Mouse (Mus musculus) testis, postnatal 10 days (tissue): ENCODE results near the gene Gm5108.

Experiments used
- DNase-seq: peaks from one replicate; pipeline ENCODE4 v3.0.0; 2021; ENCODE audit warnings: low spot score

Gm5108 gene

DNA sequence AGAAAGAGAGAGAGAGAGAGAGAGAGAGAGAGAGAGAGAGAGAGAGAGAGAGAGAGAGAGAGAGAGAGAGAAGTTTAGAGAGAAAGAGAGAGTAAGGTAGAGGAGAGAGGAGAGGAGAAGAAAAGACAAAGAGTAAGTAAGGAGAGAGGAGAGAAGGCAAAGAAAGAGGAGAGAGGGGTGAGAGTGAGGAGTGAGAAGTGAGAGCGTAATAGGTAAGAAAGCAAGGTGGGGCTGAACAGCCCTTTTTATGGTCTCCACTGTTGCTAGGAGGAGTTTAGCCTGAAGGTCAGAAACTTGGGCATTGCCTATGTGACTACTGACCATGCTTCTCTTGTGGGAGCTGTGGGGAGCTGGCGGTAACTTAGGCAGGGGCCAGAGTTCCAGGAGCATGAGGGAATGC, at the start of gene Gm5108:
TSS of gene Gm5108 (plus strand) at position 301 of the 400 bp plus-strand sequence.
- DNase-seq: no peak

- no peak for DNase-seq
Observed at GRCm38 (mm10) chr5:67898921-67899320, 42.5 kb upstream of the Gm5108 start.

DNA sequence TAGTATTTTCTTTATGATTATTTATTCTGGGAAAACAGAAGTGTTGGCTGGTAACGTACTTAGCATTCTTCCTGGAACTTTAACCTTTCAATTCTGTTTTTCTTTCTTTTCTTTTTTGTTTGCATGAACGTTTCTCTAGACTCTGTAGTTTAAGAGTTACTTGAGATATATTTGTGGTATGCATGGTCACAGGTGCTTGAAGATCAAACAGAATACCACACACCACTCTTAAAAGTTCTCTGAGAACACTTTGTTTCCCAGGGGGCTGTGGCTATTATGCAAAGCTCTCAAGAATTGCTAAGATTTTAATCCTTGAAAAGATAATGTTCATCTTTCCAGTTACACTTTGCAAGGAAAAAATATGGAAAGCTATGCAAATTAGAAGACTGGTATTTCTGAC, 36.9 kb upstream of the Gm5108 start:
- no peak for DNase-seq

- no peak for DNase-seq
Observed at GRCm38 (mm10) chr5:67930584-67930983, 10.9 kb upstream of the Gm5108 start.

DNA sequence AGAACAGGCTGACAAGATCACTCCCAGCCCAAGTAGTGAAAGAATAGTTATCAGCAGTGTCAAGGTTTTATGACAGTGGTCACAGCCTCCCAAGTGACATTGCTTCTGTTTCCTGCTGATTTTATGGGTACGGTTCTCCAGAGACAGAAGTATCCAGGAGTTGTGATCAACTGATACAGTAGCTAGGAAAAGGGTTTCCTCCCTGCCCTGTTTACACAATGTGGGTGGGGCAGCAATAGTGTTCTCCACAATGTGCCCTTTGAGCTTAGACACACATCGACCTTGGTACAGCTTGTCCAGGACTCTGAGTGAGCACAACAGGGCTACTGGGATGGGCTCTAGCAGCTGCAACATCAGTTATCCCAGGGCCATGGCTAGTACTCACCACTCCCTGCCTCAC, 9.8 kb upstream of the Gm5108 start:
- DNase-seq: no peak

DNA sequence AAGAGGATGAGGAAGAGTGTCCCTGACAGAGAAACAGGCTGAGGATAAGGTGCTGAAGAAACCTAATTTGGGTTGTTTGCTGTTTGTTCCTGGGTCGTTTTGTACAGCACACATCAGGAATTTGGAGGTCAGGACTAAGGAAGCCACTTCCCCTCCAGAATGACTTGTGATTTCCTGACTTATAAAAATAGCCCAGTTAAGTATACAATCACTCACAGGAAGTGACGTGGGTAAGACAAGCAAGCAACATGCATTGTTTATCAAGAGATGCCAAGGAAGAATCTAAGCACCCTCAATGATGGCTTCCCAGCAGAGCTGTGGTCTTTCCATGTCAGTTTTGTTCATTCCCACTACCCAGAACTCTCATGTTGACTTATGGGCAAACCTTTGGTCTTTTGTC, 1.7 kb downstream of the Gm5108 start:
- DNase-seq: no peak

GRCm38 (mm10) chr5:67944074-67944785, 2.8 kb downstream of the Gm5108 start:
- DNase-seq: no peak

DNA sequence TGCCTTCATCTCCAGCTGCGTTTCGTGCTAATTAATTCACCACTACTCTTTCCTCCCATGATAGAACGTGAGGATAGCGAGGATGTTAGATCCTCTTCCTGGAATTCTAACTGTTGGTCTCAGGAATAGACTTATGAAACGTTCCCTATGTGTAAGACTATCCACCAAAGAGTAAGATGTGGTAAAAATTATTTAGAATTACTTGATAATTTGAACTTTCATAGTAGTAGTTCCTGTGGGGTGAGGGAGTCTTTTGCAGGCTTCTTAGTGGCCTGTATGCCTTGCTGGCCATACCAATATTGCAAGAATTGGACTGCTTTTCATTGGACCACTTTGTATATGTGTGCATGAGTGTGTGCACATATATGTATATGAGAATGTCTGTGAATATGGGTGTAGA, 4.9 kb downstream of the Gm5108 start, which contains the start of gene Gm21905:
TSS of gene Gm21905 (minus strand) at position 101 of the 400 bp plus-strand sequence.
- no peak for DNase-seq

GRCm38 (mm10) chr5:67947006-67947405, 5.5 kb downstream of the Gm5108 start:
- no peak for DNase-seq

- DNase-seq: no peak
Observed at GRCm38 (mm10) chr5:67948074-67948473, 6.6 kb downstream of the Gm5108 start.

DNA sequence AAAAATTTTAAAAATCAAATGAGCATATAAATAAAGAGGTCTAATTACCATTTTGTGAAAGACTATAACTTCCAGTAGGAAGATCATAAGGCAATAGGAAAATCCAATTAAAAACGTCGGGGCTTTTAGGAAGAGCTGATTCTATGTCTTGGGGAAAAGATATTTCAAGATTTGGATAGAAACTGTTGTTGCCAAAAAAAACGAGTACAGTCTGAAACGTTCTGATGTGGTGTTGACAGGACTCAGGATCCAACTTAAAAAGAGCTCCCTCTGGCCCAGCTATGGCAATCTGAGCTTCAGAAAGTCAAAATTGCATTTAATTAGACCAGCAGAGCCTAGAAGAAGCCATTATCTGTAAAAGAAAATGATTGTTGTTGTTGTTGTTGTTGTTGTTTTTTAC, 12.6 kb downstream of the Gm5108 start:
- DNase-seq: no peak

GRCm38 (mm10) chr5:67955486-67955885, 14.0 kb downstream of the Gm5108 start:
- DNase-seq: no peak

- DNase-seq: no peak
Observed at GRCm38 (mm10) chr5:67961708-67962629, 20.5 kb downstream of the Gm5108 start.

GRCm38 (mm10) chr5:67969536-67969935, 28.1 kb downstream of the Gm5108 start:
- DNase-seq: no peak

DNA sequence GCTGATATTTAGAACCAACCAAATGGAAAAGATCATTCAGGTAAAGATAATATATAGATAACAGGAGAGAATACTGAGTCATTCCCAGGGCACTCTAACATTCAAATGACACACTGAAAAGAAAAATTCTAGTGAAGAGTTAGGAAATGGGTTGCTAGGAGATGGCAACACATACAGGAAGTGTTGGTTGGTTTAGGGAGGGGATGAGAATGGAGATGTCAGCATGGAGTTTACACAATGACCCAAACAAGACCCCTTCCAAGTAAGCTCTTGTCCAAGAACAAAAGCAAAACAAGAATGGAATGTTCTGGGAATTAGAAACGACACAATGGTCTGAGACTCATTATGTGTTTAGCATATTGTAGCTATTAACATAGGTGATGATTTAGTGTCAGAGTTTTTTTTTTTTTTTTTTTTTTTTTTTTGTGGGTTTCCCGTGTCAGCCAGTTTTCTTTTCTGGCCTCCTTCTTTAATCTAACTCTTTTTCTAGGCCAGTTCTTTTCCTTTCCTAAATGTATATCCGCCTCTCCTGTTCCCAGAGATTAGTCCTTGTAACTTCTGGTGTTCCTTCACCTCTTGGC, 40.6 kb downstream of the Gm5108 start:
- no peak for DNase-seq

DNA sequence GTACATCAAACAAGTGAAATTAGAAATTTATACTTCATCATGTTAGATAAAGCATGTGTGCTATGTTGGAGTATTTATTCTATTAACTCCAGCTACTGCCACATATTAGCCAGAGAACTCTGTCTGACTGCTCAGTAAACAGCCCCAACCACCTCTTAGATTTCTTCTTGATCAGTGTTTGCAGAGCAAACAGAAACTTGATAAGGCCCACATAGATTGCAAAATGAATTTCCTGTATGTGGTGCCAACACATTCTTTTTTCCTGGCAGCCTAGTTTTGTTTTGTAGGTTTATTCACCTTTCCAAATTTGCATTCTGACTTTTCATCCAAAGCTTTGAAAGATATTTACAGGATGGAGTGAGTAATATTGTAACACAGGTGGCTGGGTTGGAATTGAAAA, 49.0 kb downstream of the Gm5108 start:
- DNase-seq: no peak

DNA sequence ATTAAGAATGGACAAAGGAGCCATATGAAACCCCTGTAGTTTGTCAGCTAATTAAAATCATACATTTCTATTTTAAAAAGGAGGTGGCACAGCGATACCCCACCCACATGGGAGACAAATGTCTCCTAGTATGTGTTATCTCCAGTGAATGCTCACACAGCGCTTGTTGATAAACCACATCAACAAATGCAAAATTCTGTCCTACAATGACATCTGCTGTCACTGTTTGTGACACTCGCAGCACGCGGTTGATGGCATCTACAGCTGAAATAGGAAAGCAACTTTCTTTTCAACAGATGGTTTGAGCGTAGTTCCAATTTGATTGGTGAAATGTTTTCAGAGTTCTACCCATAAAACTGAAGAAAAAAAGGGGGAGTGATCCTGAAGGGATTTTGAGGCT, 61.1 kb downstream of the Gm5108 start:
- DNase-seq: no peak

GRCm38 (mm10) chr5:68003904-68004303, 62.4 kb downstream of the Gm5108 start:
- DNase-seq: no peak

GRCm38 (mm10) chr5:68004419-68004818, 63.0 kb downstream of the Gm5108 start:
- DNase-seq: no peak

DNA sequence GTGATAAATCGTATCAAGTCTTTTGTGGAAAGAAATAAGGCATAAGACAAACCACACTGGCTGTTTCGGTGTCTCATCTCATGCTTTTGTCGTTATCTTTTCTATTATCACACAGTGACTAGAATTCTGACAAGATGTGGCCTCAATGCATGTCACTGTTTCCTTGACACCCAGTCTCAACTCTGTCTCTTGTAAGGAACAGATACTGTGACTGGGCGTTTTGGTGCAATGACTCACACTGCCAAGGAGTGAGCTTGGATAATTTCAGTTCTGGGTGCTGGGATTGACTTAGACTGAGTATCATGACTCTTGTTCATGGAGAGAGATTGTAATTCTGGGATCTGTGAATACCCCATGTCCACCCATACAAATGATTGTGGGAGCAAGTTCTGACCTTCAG, 65.6 kb downstream of the Gm5108 start:
- no peak for DNase-seq

- DNase-seq: no peak
Observed at GRCm38 (mm10) chr5:68011569-68011968, 70.1 kb downstream of the Gm5108 start.

GRCm38 (mm10) chr5:68012618-68013017, 71.1 kb downstream of the Gm5108 start:
- peak; percentile 91 for DNase-seq

- DNase-seq: no peak
Observed at GRCm38 (mm10) chr5:68020870-68021269, 79.4 kb downstream of the Gm5108 start.
